Mouse (Mus musculus) liver, embryonic 11.5 days (tissue): Measurements from ENCODE around the gene Rnf38. TPM values are rescaled to one million over a fixed set of nuclear protein-coding genes. Genes with fewer than 3 reads are reported as not detected.

Experiments
- ATAC-seq: fragments of 200-750 bp; cut with Nextera tagmentation; replicated peaks from 2 replicates; pipeline ENCODE4 v1.8.0; 2017; ENCODE audit warnings: moderate number of reproducible peaks, mild to moderate bottlenecking, moderate TSS enrichment, moderate library complexity; ENCODE audit not compliant: low FRiP score
- DNase-seq: peaks from one replicate; pipeline ENCODE4 v3.0.0-alpha.2; 2017; ENCODE audit warnings: low spot score
- H3K27ac ChIP-seq: fragments of 300-500 bp; sonication (generic); 2 replicates; pipeline ENCODE4 v1.5.1; 2014; ENCODE audit warnings: mild to moderate bottlenecking, low read depth, low read length, control low read depth
- H3K27me3 ChIP-seq: fragments of 300-500 bp; sonication (generic); replicated peaks from 2 replicates; pipeline ENCODE4 v1.6.1; 2014; ENCODE audit warnings: low read length, mixed read lengths; ENCODE audit not compliant: control insufficient read depth, insufficient read depth
- H3K36me3 ChIP-seq: fragments of 300-500 bp; sonication (generic); 2 replicates; pipeline ENCODE4 v1.6.1; 2014; ENCODE audit warnings: mild to moderate bottlenecking, low read length, moderate library complexity, mixed read lengths; ENCODE audit not compliant: control insufficient read depth, insufficient read depth
- H3K4me1 ChIP-seq: fragments of 300-500 bp; sonication (generic); replicated peaks from 2 replicates; pipeline ENCODE4 v1.6.1; 2014; ENCODE audit warnings: low read length, mixed read lengths; ENCODE audit not compliant: control insufficient read depth, insufficient read depth
- H3K4me2 ChIP-seq: fragments of 300-500 bp; sonication (generic); 2 replicates; pipeline ENCODE4 v1.6.1; 2014; ENCODE audit warnings: mild to moderate bottlenecking, control low read depth, moderate library complexity
- H3K4me3 ChIP-seq: fragments of 300-500 bp; sonication (generic); 2 replicates; pipeline ENCODE4 v1.5.1; 2014; ENCODE audit warnings: low read depth, low read length, control low read depth
- H3K9ac ChIP-seq: fragments of 300-500 bp; sonication (generic); 2 replicates; pipeline ENCODE4 v1.6.1; 2014; ENCODE audit warnings: low read depth, low read length, control low read depth
- H3K9me3 ChIP-seq: fragments of 300-500 bp; sonication (generic); 2 replicates; pipeline ENCODE4 v1.6.1; 2016; ENCODE audit warnings: low read length, inconsistent platforms, mixed read lengths; ENCODE audit not compliant: control insufficient read depth
- WGBS: fragments of 180-500 bp; shearing (Covaris S2); extraction: QIAGEN DNeasy Blood & Tissue Kit; methylation state at CpG from one replicate; pipeline ENCODE4 v1.1.7; 2014; 5-methylcytosine and 5-hydroxymethylcytosine counted together
- polyA plus RNA-seq: library from polyadenylated mRNA; unstranded; fragments of >200 nt; fragmentation: Nextera tagmentation; extraction: Ambion mirVana; gene quantifications from 2 replicates; pipeline ENCODE4 v1.2.1, GENCODE M21; 2014

Gene Rnf38
- polyA plus RNA-seq, 1 experiment from 2014 or later: 20.2 TPM

DNA sequence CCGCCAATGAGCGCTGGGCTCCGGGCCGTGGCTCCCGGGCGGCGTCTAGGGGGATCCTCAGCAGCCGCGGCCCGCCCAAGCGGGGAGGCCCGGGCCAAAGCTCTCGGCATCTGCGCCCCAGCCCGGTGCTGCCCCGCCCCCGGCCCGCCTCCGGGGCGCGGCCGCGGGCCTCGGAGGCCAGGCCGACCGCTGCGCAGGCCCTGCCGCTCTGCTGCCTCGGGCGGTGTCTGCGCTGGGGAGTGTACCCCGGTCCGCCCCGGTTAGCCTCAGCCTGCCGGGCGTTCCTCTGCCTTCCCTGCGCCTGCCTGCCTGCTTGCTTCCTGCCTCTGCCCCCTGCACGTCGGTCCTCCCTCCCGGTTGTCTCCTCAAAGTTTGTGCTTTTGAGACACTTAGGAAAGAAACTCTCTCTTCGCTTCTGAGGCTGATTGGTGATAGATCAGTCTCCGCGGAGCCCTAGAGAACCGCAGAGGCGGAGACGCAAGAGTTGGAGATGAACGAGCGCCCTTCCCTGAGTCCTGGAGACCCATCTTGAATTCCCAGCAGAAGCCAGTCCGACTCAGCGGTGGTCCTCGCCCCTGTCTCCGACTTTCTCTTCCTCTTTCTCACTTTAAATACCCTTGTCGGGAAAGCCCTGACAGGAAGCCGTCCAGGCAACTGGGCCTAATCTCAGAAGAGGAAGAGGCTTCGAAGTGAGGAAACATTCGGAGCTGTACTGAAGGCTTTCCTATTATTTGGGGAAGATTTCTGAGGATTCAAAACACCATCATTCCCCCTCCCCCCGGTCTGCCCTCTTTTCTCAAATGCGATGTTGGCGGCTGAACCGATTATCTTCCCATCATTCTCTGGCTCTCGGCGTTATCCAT is 646 bp upstream of the Rnf38 start:
- H3K36me3 ChIP-seq: no peaks in the 10 kb centered on the region
- H3K27me3 ChIP-seq: no peaks in the 10 kb centered on the region
- H3K4me3 ChIP-seq: peak overlapping the region; percentile 86
- peak overlapping the region; percentile 92 for H3K27ac ChIP-seq
- peak overlapping the region; percentile 72 for H3K9ac ChIP-seq
- no peaks in the 10 kb centered on the region for H3K9me3 ChIP-seq
- H3K4me1 ChIP-seq: peaks cover 18% of the 10 kb centered on the region; the same call in 1 of the 2 replicates
- under 1% methylated on average over 62 of the region's 62 CpGs for WGBS
- peak; percentile 86 for DNase-seq
- H3K4me2 ChIP-seq: peak overlapping the region; percentile 97
- ATAC-seq: peak; percentile 99

- Histone ChIP-seq H3K9me3 (no peaks in the 10 kb centered on the region), H3K27ac (peak overlapping the region; percentile 92)
- ATAC-seq: peak; percentile 14
Measured at GRCm38 (mm10) chr4:44232771-44233712, 547 bp downstream of the Rnf38 start.

GRCm38 (mm10) chr4:44225128-44225527 is 8.5 kb downstream of the Rnf38 start:
- no peak overlapping the region for H3K9ac ChIP-seq
- ATAC-seq: no peak
- WGBS: 85% methylated on average over 10 of the region's 10 CpGs

More at GRCm38 (mm10) chr4:44232771-44233712, 547 bp downstream of the Rnf38 start:
- H3K4me3 ChIP-seq: peak overlapping the region; percentile 86
- no peaks in the 10 kb centered on the region for H3K27me3 ChIP-seq
- peak; percentile 73 for DNase-seq
- peak overlapping the region; percentile 72 for H3K9ac ChIP-seq
- peaks cover 18% of the 10 kb centered on the region; the same call in 1 of the 2 replicates for H3K4me1 ChIP-seq
- H3K36me3 ChIP-seq: no peaks in the 10 kb centered on the region
- 1% methylated on average over 51 of the region's 68 CpGs for WGBS
- peak overlapping the region; percentile 97 for H3K4me2 ChIP-seq

DNA sequence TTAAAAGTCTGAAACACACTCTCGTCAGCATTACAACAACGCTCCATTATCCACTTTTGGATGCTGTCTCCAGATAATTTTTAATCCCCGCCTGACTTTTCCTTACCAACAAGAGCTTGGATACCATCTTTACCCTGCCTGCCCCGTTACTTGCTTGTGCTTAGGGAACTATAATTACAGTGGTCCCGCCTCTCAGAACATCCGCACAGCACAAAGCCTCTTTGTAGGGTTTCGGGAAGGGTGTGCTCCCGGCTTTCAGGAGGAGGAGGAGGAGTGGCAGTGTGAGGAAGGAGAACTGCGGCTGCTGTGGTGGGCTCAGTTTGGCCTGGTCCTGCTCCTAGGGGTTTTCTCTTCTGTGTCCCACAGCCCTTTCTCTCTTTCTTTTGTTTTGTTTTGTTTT is 9.4 kb downstream of the Rnf38 start:
- no peak for ATAC-seq
- H3K9ac ChIP-seq: no peak overlapping the region
- H3K27me3 ChIP-seq: no peaks in the 10 kb centered on the region
- no peaks in the 10 kb centered on the region for H3K9me3 ChIP-seq
- WGBS: 70% methylated on average over 9 of the region's 9 CpGs
- H3K4me2 ChIP-seq: no peak overlapping the region
- no peak overlapping the region for H3K4me3 ChIP-seq
- H3K4me1 ChIP-seq: no peaks in the 10 kb centered on the region
- H3K36me3 ChIP-seq: no peaks in the 10 kb centered on the region
- no peak for DNase-seq
- H3K27ac ChIP-seq: no peak overlapping the region

More at GRCm38 (mm10) chr4:44225128-44225527, 8.5 kb downstream of the Rnf38 start:
- Histone ChIP-seq H3K4me2 (no peak overlapping the region), H3K27ac (no peak overlapping the region), H3K4me3 (no peak overlapping the region), H3K36me3 (no peaks in the 10 kb centered on the region), H3K27me3 (no peaks in the 10 kb centered on the region), H3K9me3 (no peaks in the 10 kb centered on the region), H3K4me1 (no peaks in the 10 kb centered on the region)
- DNase-seq: no peak

- Histone ChIP-seq H3K4me3 (no peak overlapping the region), H3K27ac (no peak overlapping the region), H3K27me3 (no peaks in the 10 kb centered on the region), H3K4me2 (no peak overlapping the region), H3K4me1 (no peaks in the 10 kb centered on the region), H3K9ac (no peak overlapping the region), H3K9me3 (no peaks in the 10 kb centered on the region), H3K36me3 (no peaks in the 10 kb centered on the region)
- WGBS: 70% methylated on average over 4 of the region's 4 CpGs
- ATAC-seq (no peak), DNase-seq (no peak)
Measured at GRCm38 (mm10) chr4:44223444-44223843, 10.1 kb downstream of the Rnf38 start.

DNA sequence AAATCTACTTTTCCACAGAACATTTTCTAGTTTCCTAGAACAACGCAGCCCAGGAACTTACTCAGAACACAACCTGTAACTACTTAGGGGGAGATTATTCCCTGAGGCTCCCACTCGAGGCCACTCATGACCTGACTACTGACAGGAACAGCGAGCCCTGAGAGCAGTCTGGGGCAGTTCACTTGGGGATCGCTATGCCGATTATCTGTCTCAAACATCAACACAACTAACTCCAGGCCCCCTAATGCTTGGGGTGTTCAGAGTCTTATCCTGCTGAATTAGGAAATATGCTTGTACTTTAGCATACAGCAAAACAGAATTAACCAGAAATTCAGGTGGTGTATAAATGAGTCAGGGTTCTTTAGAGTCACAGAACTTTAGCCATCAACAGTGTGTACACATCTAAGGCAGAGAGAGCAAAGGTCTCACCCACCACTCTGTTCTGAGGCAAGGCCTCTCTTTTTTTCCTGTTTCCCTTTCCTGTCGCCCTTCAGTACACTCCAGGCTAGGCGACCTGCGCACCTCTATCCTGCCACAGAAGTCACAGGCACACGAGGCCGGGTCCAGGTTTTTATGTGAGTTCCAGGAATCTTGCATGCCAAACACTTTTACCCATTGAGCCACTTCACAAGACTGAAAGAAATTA is 16.7 kb downstream of the Rnf38 start:
- Histone ChIP-seq H3K9ac (no peak overlapping the region), H3K9me3 (no peaks in the 10 kb centered on the region), H3K4me2 (no peak overlapping the region), H3K36me3 (no peaks in the 10 kb centered on the region), H3K4me1 (peaks cover 3% of the 10 kb centered on the region; the same call in 1 of the 2 replicates), H3K27me3 (no peaks in the 10 kb centered on the region), H3K4me3 (no peak overlapping the region), H3K27ac (peak overlapping the region; percentile 41; the same call in 1 of the 2 replicates)
- 42% methylated on average over 10 of the region's 10 CpGs for WGBS
- ATAC-seq (peak; percentile 53; the same call in 1 of the 2 replicates), DNase-seq (no peak)

GRCm38 (mm10) chr4:44199968-44200367 is 33.6 kb downstream of the Rnf38 start:
- Histone ChIP-seq H3K4me3 (no peak overlapping the region), H3K27ac (no peak overlapping the region), H3K27me3 (no peaks in the 10 kb centered on the region), H3K9ac (no peak overlapping the region), H3K4me1 (no peaks in the 10 kb centered on the region), H3K9me3 (no peaks in the 10 kb centered on the region), H3K4me2 (no peak overlapping the region), H3K36me3 (no peaks in the 10 kb centered on the region)
- DNase-seq (no peak), ATAC-seq (no peak)
- WGBS: 58% methylated on average over 1 of the region's 1 CpGs

- ATAC-seq: no peak
- Histone ChIP-seq H3K36me3 (no peaks in the 10 kb centered on the region), H3K4me3 (no peak overlapping the region), H3K27me3 (no peaks in the 10 kb centered on the region), H3K9ac (no peak overlapping the region), H3K27ac (no peak overlapping the region), H3K9me3 (no peaks in the 10 kb centered on the region), H3K4me1 (no peaks in the 10 kb centered on the region), H3K4me2 (no peak overlapping the region)
- DNase-seq: no peak
- 87% methylated on average over 10 of the region's 10 CpGs for WGBS
Measured at GRCm38 (mm10) chr4:44187431-44187830, 46.2 kb downstream of the Rnf38 start.
